Mouse (Mus musculus): ENCODE data around the gene Rin3. TPM values are rescaled to one million over a fixed set of nuclear protein-coding genes. Genes with fewer than 3 reads are reported as not detected.

The Rin3 gene
- polyA plus RNA-seq, 1 experiment from 2014 or later = 2.0 TPM

DNA sequence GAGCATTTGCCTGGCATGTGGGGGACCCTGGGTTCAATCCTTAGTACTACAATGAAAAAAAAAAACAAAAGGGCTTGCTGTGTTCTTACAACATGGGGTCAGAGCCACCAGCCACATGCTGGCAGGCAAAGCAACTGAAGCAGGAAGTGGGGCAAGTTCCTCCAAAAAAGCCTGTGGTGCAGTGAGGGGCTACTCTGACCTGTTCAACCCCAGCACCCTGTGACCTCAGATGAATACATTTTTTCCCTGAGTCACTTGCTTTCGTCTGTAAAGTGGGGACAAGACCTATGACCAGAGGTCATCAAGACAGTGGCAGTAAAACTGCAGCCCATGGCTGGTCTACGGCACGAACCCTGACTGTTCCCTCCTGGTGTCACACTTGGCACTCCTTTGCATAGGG is 84.2 kb downstream of the Rin3 start:
- no peak for ATAC-seq
- Histone ChIP-seq H3K4me1 (peaks cover 7% of the 10 kb centered on the region; the same call in 1 of the 2 replicates), H3K9me3 (replicated peaks) (no peaks in the 10 kb centered on the region), H3K4me3 (no peak overlapping the region), H3K9ac (no peak overlapping the region), H3K27me3 (no peaks in the 10 kb centered on the region), H3K36me3 (ENCODE audit: poor library complexity, severe bottlenecking) (no peaks in the 10 kb centered on the region), H3K27ac (no peak overlapping the region), H3K4me2 (no peak overlapping the region)
- WGBS = 79% methylated on average over 3 of the region's 3 CpGs

DNA sequence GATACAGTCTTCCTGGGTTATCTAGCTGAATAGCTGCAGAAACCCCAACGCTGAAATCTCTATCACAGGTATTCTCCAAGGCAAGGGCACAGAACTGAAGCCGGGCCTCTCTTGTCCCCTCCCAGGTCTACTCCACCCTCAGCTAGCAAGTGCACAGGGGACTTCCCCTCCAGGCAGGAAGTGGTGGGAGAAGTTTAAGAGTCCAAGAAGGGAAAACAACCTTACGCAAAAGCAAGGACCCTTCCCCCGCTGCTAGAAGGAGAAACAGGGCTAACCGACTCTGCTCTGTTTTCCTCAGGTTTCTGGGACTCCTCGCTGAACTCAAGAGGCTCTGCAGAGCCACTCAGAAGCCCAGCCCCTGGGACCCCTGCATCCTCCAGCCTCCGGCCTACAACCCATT is 85.2 kb downstream of the Rin3 start:
- no peak overlapping the region for H3K9ac ChIP-seq
- ATAC-seq = no peak
- H3K4me2 ChIP-seq = no peak overlapping the region
- H3K36me3 ChIP-seq (ENCODE audit: poor library complexity, severe bottlenecking) = no peaks in the 10 kb centered on the region
- no peak overlapping the region for H3K4me3 ChIP-seq
- H3K4me1 ChIP-seq = peaks cover 7% of the 10 kb centered on the region; the same call in 1 of the 2 replicates
- no peaks in the 10 kb centered on the region for H3K9me3 ChIP-seq (replicated peaks)
- no peak overlapping the region for H3K27ac ChIP-seq
- WGBS = 85% methylated on average over 7 of the region's 7 CpGs
- no peaks in the 10 kb centered on the region for H3K27me3 ChIP-seq

DNA sequence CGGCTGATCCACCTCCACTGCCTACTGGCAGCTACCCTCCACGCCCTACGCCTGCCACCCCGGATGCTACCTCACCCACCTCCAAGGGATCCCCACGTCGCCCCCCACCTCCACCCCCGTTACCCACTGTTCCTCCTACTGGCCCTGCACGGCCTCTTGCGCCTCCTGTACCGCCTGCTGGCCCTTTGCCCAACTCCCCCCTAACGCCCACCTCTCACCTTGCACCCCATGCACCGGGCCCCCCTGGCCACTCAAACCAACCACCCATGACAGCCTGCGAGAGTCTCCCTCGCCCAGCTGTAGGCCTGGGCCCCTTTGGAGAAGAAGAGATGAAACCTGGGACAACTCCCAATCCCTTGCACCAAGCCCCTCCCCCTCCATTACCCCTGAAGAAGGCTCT is 85.7 kb downstream of the Rin3 start:
- Histone ChIP-seq H3K9me3 (replicated peaks) (no peaks in the 10 kb centered on the region), H3K27ac (no peak overlapping the region), H3K9ac (no peak overlapping the region), H3K4me2 (no peak overlapping the region), H3K36me3 (ENCODE audit: poor library complexity, severe bottlenecking) (no peaks in the 10 kb centered on the region), H3K27me3 (no peaks in the 10 kb centered on the region), H3K4me1 (peaks cover 7% of the 10 kb centered on the region; the same call in 1 of the 2 replicates), H3K4me3 (no peak overlapping the region)
- WGBS = 84% methylated on average over 14 of the region's 14 CpGs
- no peak for ATAC-seq

DNA sequence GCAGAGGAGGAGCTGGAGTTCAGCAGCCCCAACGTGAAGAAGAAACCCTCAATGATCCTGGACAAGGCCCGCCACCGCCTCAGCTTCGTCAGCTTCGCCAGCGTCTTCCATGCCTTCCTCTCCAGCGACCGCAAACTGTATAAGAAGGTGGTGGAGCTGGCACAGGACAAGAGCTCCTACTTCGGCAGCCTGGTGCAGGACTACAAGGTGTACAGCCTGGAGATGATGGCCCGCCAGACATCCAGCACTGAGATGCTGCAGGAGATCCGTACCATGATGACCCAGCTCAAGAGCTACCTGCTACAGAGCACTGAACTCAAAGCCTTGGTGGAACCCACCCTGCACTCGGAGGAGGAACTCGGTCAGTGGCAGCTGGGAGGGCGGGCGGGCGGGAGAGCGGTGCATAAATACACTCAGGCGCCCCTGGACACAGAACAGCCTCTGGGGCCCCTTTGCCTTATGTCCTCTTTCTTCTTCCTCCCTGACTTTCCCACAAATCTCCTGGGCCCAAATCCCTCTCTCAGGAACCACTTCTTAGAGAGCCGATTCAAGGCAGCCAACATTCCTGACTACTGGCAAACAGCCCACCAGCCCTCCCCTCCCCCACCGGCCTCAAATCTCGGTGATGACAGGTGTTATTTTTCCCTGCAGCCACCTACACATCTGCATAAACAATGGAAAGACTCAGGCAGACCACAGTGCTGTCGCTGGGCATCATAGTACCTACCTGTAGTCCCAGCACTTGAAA is 86.8 kb downstream of the Rin3 start:
- no peak overlapping the region for H3K9ac ChIP-seq
- no peaks in the 10 kb centered on the region for H3K9me3 ChIP-seq (replicated peaks)
- no peak overlapping the region; the same call in 1 of the 2 replicates for H3K27ac ChIP-seq
- no peak overlapping the region for H3K4me3 ChIP-seq
- 79% methylated on average over 22 of the region's 22 CpGs for WGBS
- ATAC-seq = no peak
- H3K36me3 ChIP-seq (ENCODE audit: poor library complexity, severe bottlenecking) = no peaks in the 10 kb centered on the region
- H3K4me2 ChIP-seq = no peak overlapping the region
- H3K4me1 ChIP-seq = peaks cover 7% of the 10 kb centered on the region; the same call in 1 of the 2 replicates
- H3K27me3 ChIP-seq = no peaks in the 10 kb centered on the region

DNA sequence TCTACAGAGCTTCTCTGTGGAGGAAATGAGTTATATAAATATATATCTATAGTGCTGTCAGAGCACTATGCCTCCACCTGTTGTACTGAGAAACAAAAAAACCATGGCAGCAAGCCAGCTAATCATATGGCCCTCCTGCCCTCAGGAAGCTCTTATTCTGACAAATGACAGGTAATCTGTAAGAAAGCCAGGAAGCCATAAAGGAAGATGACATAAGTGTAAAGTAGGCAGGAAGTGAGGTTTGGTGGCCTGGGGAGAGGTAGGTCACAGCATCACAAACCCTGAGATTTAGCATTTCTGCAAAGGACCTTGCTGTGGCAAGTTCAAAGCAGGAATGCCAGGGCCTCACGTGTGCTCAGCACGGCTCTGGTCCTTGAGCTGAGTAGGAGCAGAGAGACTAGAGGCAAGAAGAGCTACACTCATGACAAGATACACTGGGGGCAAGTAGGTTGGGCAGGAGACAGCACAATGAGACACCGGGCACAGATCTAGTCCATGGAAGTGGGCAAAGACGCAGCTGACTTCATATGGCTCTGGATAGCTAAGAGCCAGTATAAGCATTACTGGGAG is 88.2 kb downstream of the Rin3 start:
- no peak overlapping the region for H3K4me3 ChIP-seq
- no peak overlapping the region for H3K4me2 ChIP-seq
- WGBS = 93% methylated on average over 4 of the region's 4 CpGs
- no peaks in the 10 kb centered on the region for H3K36me3 ChIP-seq (ENCODE audit: poor library complexity, severe bottlenecking)
- H3K27me3 ChIP-seq = no peaks in the 10 kb centered on the region
- H3K4me1 ChIP-seq = peaks cover 7% of the 10 kb centered on the region; the same call in 1 of the 2 replicates
- no peaks in the 10 kb centered on the region for H3K9me3 ChIP-seq (replicated peaks)
- ATAC-seq = no peak
- H3K27ac ChIP-seq = no peak overlapping the region
- no peak overlapping the region for H3K9ac ChIP-seq

DNA sequence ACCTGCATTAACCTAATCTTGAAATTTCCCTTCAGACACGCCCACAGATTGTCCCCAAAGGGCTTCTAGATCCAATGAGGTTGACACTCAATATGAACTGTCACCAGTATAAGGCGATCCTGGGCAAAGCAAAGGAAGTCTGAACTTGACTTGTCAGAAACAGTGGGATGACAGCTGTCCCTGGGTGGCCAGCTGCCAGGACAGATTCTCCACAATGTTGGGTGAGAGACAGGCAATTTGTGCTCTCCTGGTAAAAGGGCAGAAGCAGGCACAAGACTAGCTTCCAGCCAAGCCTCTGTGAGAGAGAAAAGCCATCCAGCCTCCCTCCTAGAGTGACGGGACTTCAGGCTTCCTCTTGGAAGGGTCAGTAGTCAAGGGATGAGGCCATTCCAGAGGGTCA is 89.5 kb downstream of the Rin3 start:
- no peak for ATAC-seq
- peaks cover 7% of the 10 kb centered on the region; the same call in 1 of the 2 replicates for H3K4me1 ChIP-seq
- WGBS = 82% methylated on average over 3 of the region's 3 CpGs

DNA sequence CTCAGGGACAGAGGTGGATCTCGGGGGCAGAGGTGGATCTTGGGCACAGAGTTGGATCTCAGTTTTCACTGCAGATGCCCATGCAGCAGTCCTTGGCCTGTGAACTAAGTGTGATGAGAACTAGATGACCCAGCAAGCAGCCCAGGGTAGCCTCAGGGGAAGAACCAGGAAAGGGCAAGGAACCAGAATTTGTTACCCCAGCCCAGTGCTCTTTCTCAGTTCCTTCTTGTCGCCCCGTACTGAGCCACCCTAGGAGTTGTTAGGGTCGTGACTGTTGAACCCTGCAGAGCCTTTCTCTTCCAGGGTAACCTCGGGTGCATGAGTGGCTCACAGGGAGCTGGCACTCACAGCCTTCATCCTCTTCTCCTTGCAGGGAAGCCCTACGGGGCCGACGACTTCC is 99.3 kb downstream of the Rin3 start:
- H3K27ac ChIP-seq = no peak overlapping the region
- ATAC-seq = no peak
- no peaks in the 10 kb centered on the region for H3K4me1 ChIP-seq
- no peaks in the 10 kb centered on the region for H3K9me3 ChIP-seq (replicated peaks)
- 89% methylated on average over 8 of the region's 8 CpGs for WGBS
- no peak overlapping the region for H3K4me3 ChIP-seq
- no peaks in the 10 kb centered on the region for H3K36me3 ChIP-seq (ENCODE audit: poor library complexity, severe bottlenecking)
- no peak overlapping the region for H3K9ac ChIP-seq
- H3K27me3 ChIP-seq = no peaks in the 10 kb centered on the region
- no peak overlapping the region for H3K4me2 ChIP-seq

More for the DNA sequence above, 89.5 kb downstream of the Rin3 start:
- Histone ChIP-seq H3K4me3 (no peak overlapping the region), H3K27me3 (no peaks in the 10 kb centered on the region), H3K9ac (no peak overlapping the region), H3K4me2 (no peak overlapping the region), H3K9me3 (replicated peaks) (no peaks in the 10 kb centered on the region), H3K36me3 (ENCODE audit: poor library complexity, severe bottlenecking) (no peaks in the 10 kb centered on the region), H3K27ac (no peak overlapping the region)

DNA sequence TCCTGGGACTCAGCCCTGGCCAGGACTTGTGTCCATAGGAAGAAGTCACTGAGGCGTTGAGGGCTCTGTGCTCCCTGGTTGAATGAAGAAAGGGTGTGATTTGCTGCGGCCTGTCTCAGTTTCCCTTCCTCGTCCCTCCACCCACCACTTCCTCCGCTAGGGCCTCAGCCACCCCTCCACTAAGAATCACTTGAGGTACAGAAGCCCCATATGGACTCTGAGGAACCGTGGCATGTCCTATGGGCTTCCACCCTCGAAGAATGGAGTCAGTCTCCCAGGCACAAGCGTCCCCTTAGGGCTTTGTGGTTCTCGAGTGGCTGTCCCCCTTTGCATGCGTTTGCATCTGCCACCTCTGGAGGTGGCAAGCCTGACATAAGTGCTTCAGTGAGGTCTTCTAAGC is 100.4 kb downstream of the Rin3 start:
- no peaks in the 10 kb centered on the region for H3K9me3 ChIP-seq (replicated peaks)
- no peaks in the 10 kb centered on the region for H3K27me3 ChIP-seq
- H3K9ac ChIP-seq = no peak overlapping the region
- no peaks in the 10 kb centered on the region for H3K4me1 ChIP-seq
- no peak overlapping the region for H3K27ac ChIP-seq
- H3K4me2 ChIP-seq = no peak overlapping the region
- H3K36me3 ChIP-seq (ENCODE audit: poor library complexity, severe bottlenecking) = no peaks in the 10 kb centered on the region
- H3K4me3 ChIP-seq = no peak overlapping the region
- ATAC-seq = no peak
- 86% methylated on average over 9 of the region's 9 CpGs for WGBS

DNA sequence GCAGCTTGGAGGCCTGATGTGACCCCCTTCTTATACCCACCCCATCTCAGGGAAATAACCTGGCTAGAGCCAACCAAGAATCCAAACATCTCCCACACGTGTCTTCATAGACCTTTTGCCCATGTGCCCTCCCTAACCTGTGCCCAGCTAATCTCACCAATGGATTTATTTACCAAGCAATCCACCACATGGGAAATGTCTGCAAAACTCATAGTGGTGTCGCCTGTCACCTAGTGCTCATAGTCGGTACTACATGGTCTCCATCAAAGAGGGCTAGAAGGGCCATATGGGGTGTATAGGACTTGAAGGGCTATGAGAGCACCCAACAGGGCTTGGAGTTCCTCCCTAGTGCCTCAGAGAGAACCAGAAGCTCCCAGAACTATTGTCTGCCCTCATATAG is 102.0 kb downstream of the Rin3 start:
- ATAC-seq = no peak
- Histone ChIP-seq H3K4me3 (no peak overlapping the region), H3K27me3 (no peaks in the 10 kb centered on the region), H3K4me2 (no peak overlapping the region), H3K9ac (no peak overlapping the region), H3K4me1 (no peaks in the 10 kb centered on the region), H3K27ac (no peak overlapping the region), H3K9me3 (replicated peaks) (no peaks in the 10 kb centered on the region), H3K36me3 (ENCODE audit: poor library complexity, severe bottlenecking) (no peaks in the 10 kb centered on the region)
- WGBS = 31% methylated on average over 3 of the region's 3 CpGs

DNA sequence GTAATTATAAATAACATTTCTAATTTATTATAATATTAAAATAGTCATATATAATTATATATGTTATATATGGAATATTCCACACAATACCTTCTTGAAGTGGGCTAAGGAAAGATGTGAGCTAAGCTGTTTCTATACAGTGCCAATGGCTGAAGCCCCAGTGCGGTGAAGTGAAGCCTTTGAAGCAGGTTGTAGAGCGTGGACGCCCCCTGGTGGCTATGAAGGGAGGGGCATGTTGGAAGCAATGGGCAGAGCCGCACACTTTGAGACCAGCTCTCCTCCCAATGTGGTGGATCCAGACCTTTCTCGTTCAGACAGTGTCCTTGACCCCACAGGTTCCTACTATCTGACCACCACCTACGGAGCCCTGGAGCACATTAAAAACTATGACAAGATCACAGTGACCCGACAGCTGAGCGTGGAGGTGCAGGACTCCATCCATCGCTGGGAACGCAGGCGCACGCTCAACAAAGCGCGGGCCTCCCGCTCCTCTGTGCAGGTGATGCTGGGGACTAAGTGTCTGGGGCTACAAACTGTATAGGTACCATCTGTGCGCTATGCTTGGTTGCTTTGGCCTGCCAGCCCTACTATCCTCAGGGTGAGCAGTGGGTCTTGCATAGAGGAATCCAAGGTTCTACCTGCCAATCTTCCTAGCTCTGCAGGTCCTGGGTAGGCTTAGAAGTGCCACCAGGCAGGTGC is 104.5 kb downstream of the Rin3 start:
- Histone ChIP-seq H3K9ac (no peak overlapping the region), H3K27ac (no peak overlapping the region), H3K36me3 (ENCODE audit: poor library complexity, severe bottlenecking) (no peaks in the 10 kb centered on the region), H3K4me1 (no peaks in the 10 kb centered on the region), H3K27me3 (no peaks in the 10 kb centered on the region), H3K4me2 (no peak overlapping the region), H3K4me3 (no peak overlapping the region), H3K9me3 (replicated peaks) (no peaks in the 10 kb centered on the region)
- WGBS = 49% methylated on average over 16 of the region's 16 CpGs
- peak; percentile 88 for ATAC-seq

DNA sequence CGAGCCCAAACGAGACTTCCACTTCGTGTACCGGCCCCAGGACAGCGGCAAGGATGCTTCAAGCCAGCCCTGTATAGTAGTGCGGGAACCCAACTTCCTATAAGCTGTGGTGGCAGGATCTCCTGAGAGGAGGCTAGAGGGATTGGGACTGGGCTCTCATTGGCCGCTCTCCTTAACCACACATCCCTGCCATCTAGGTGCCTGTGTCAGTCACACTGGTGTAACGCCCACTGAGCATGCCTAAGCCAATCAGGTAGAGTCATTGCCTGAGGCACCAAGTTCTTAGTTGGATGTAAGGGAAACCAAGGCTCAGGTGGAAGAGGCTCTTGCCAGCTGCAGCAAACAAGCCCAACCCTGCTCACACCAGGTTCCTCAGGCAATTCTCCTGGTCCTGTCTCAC is 107.2 kb downstream of the Rin3 start:
- Histone ChIP-seq H3K27ac (no peak overlapping the region), H3K27me3 (no peaks in the 10 kb centered on the region), H3K4me1 (no peaks in the 10 kb centered on the region), H3K9ac (no peak overlapping the region), H3K4me2 (0 out of 2 replicates have a peak overlapping the region, but pooled peaks have one; percentile 14), H3K36me3 (ENCODE audit: poor library complexity, severe bottlenecking) (peaks cover 10% of the 10 kb centered on the region), H3K9me3 (replicated peaks) (no peaks in the 10 kb centered on the region), H3K4me3 (no peak overlapping the region)
- WGBS = 25% methylated on average over 8 of the region's 8 CpGs
- ATAC-seq = no peak

DNA sequence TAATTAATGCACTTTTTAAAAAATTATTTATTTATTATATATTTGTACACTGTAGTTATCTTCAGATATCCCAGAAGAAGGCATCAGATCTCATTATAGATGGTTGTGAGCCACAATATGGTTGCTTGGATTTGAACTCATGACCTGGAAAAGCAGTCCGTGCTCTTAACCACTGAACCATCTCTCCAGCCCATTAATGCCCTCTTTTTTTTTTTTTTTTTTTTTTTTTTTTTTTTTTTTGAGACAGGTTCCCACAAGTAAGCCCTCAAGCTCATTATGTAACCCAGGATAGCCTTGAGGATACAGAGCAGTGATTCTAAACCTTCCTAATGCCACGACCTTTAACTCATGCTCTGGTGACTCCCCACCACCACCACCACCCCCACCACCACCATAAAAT is 108.3 kb downstream of the Rin3 start:
- ATAC-seq = no peak
- Histone ChIP-seq H3K27ac (no peak overlapping the region), H3K4me2 (no peak overlapping the region), H3K27me3 (no peaks in the 10 kb centered on the region), H3K4me1 (no peaks in the 10 kb centered on the region; the same call in 1 of the 2 replicates), H3K36me3 (ENCODE audit: poor library complexity, severe bottlenecking) (peaks cover 15% of the 10 kb centered on the region), H3K9ac (no peak overlapping the region), H3K9me3 (replicated peaks) (no peaks in the 10 kb centered on the region), H3K4me3 (no peak overlapping the region)
- WGBS = 70% methylated on average over 2 of the region's 2 CpGs

Measured in forebrain, embryonic 13.5 days (tissue).